Mouse (Mus musculus): ENCODE results near the gene Gm20388. TPM values are rescaled to one million over a fixed set of nuclear protein-coding genes. Genes with fewer than 3 reads are reported as not detected.

The Gm20388 gene
- polyA plus RNA-seq, 1 experiment from 2014 or later: 3.6 TPM

GRCm38 (mm10) chr8:120536306-120537206 lies 625.9 kb downstream of the Gm20388 start:
- Histone ChIP-seq H3K9me3 (no peaks in the 10 kb centered on the region), H3K4me1 (peaks cover 96% of the 10 kb centered on the region), H3K36me3 (replicated peaks) (no peaks in the 10 kb centered on the region), H3K27ac (replicated peaks) (peak overlapping the region; percentile 90), H3K4me3 (peak overlapping the region; percentile 79), H3K27me3 (replicated peaks; ENCODE audit: low read depth, poor library complexity, severe bottlenecking) (peaks cover 71% of the 10 kb centered on the region)
- no peak for DNase-seq (ENCODE audit: low spot score)
- WGBS: under 1% methylated on average over 61 of the region's 61 CpGs

GRCm38 (mm10) chr8:120537207-120537817 lies 626.7 kb downstream of the Gm20388 start:
- whole genome bisulfite sequencing: under 1% methylated on average over 79 of the region's 79 CpGs
- Histone ChIP-seq H3K27me3 (replicated peaks; ENCODE audit: low read depth, poor library complexity, severe bottlenecking) (peaks cover 69% of the 10 kb centered on the region), H3K36me3 (replicated peaks) (no peaks in the 10 kb centered on the region), H3K4me1 (peaks cover 96% of the 10 kb centered on the region), H3K9me3 (no peaks in the 10 kb centered on the region), H3K27ac (replicated peaks) (peak overlapping the region; percentile 90), H3K4me3 (peak overlapping the region; percentile 79)
- peak; percentile 91 for DNase-seq (ENCODE audit: low spot score)

- Histone ChIP-seq H3K9me3 (no peaks in the 10 kb centered on the region), H3K27ac (replicated peaks) (peak overlapping the region; percentile 90), H3K4me1 (peaks cover 96% of the 10 kb centered on the region), H3K36me3 (replicated peaks) (no peaks in the 10 kb centered on the region), H3K27me3 (replicated peaks; ENCODE audit: low read depth, poor library complexity, severe bottlenecking) (peaks cover 64% of the 10 kb centered on the region), H3K4me3 (peak overlapping the region; percentile 79)
- DNase-seq (ENCODE audit: low spot score): peak; percentile 79
- WGBS: under 1% methylated on average over 46 of the region's 46 CpGs
These were observed 627.3 kb downstream of the Gm20388 start for GRCm38 (mm10) chr8:120537818-120538396.

GRCm38 (mm10) chr8:120538397-120539240 lies 628.0 kb downstream of the Gm20388 start:
- Histone ChIP-seq H3K27ac (replicated peaks) (peak overlapping the region; percentile 90), H3K36me3 (replicated peaks) (no peaks in the 10 kb centered on the region), H3K4me3 (peak overlapping the region; percentile 79), H3K4me1 (peaks cover 96% of the 10 kb centered on the region), H3K9me3 (no peaks in the 10 kb centered on the region), H3K27me3 (replicated peaks; ENCODE audit: low read depth, poor library complexity, severe bottlenecking) (peaks cover 57% of the 10 kb centered on the region)
- peak; percentile 87 for DNase-seq (ENCODE audit: low spot score)
- 2% methylated on average over 37 of the region's 37 CpGs for WGBS

GRCm38 (mm10) chr8:120539381-120539774 lies 628.7 kb downstream of the Gm20388 start:
- H3K9me3 ChIP-seq: no peaks in the 10 kb centered on the region
- DNase-seq (ENCODE audit: low spot score): no peak
- H3K27me3 ChIP-seq (replicated peaks; ENCODE audit: low read depth, poor library complexity, severe bottlenecking): peaks cover 49% of the 10 kb centered on the region
- WGBS: 26% methylated on average over 6 of the region's 6 CpGs
- H3K4me1 ChIP-seq: peaks cover 96% of the 10 kb centered on the region
- peak overlapping the region; percentile 79 for H3K4me3 ChIP-seq
- peak overlapping the region; percentile 90 for H3K27ac ChIP-seq (replicated peaks)
- no peaks in the 10 kb centered on the region for H3K36me3 ChIP-seq (replicated peaks)

GRCm38 (mm10) chr8:120539775-120540625 lies 629.4 kb downstream of the Gm20388 start:
- peaks cover 43% of the 10 kb centered on the region for H3K27me3 ChIP-seq (replicated peaks; ENCODE audit: low read depth, poor library complexity, severe bottlenecking)
- H3K27ac ChIP-seq (replicated peaks): peak overlapping the region; percentile 90
- H3K9me3 ChIP-seq: no peaks in the 10 kb centered on the region
- H3K4me3 ChIP-seq: peak overlapping the region; percentile 79
- no peak for DNase-seq (ENCODE audit: low spot score)
- no peaks in the 10 kb centered on the region for H3K36me3 ChIP-seq (replicated peaks)
- H3K4me1 ChIP-seq: peaks cover 96% of the 10 kb centered on the region
- 24% methylated on average over 23 of the region's 23 CpGs for WGBS

GRCm38 (mm10) chr8:120542995-120543394 lies 632.4 kb downstream of the Gm20388 start:
- 28% methylated on average over 13 of the region's 13 CpGs for WGBS
- no peaks in the 10 kb centered on the region for H3K36me3 ChIP-seq (replicated peaks)
- H3K4me3 ChIP-seq: 0 out of 2 replicates have a peak overlapping the region, but pooled peaks have one; percentile 25
- no peaks in the 10 kb centered on the region for H3K9me3 ChIP-seq
- H3K27me3 ChIP-seq (replicated peaks; ENCODE audit: low read depth, poor library complexity, severe bottlenecking): peaks cover 26% of the 10 kb centered on the region
- DNase-seq (ENCODE audit: low spot score): no peak
- H3K4me1 ChIP-seq: peaks cover 96% of the 10 kb centered on the region
- no peak overlapping the region; the same call in 1 of the 2 replicates for H3K27ac ChIP-seq (replicated peaks)

GRCm38 (mm10) chr8:120543416-120544055 lies 632.9 kb downstream of the Gm20388 start:
- Histone ChIP-seq H3K9me3 (no peaks in the 10 kb centered on the region), H3K36me3 (replicated peaks) (no peaks in the 10 kb centered on the region), H3K4me3 (no peak overlapping the region), H3K4me1 (peaks cover 96% of the 10 kb centered on the region), H3K27ac (replicated peaks) (0 out of 2 replicates have a peak overlapping the region, but pooled peaks have one; percentile 31), H3K27me3 (replicated peaks; ENCODE audit: low read depth, poor library complexity, severe bottlenecking) (peaks cover 29% of the 10 kb centered on the region)
- 70% methylated on average over 8 of the region's 8 CpGs for WGBS
- no peak for DNase-seq (ENCODE audit: low spot score)

- H3K27ac ChIP-seq (replicated peaks): no peak overlapping the region
- H3K36me3 ChIP-seq (replicated peaks): no peaks in the 10 kb centered on the region
- H3K9me3 ChIP-seq: no peaks in the 10 kb centered on the region
- WGBS: 85% methylated on average over 5 of the region's 5 CpGs
- peaks cover 96% of the 10 kb centered on the region for H3K4me1 ChIP-seq
- peaks cover 29% of the 10 kb centered on the region for H3K27me3 ChIP-seq (replicated peaks; ENCODE audit: low read depth, poor library complexity, severe bottlenecking)
- no peak overlapping the region for H3K4me3 ChIP-seq
- DNase-seq (ENCODE audit: low spot score): no peak
These were observed 633.5 kb downstream of the Gm20388 start for GRCm38 (mm10) chr8:120544155-120544554.

- H3K27ac ChIP-seq (replicated peaks): peak overlapping the region; percentile 58
These were observed 636.9 kb downstream of the Gm20388 start for GRCm38 (mm10) chr8:120547562-120547961.

GRCm38 (mm10) chr8:120548313-120548761 lies 637.7 kb downstream of the Gm20388 start:
- WGBS: 56% methylated on average over 16 of the region's 16 CpGs
- no peak for DNase-seq (ENCODE audit: low spot score)
- H3K4me3 ChIP-seq: peak overlapping the region; percentile 19; the same call in 1 of the 2 replicates
- H3K36me3 ChIP-seq (replicated peaks): peaks cover 3% of the 10 kb centered on the region
- peak overlapping the region; percentile 57 for H3K27ac ChIP-seq (replicated peaks)
- H3K27me3 ChIP-seq (replicated peaks; ENCODE audit: low read depth, poor library complexity, severe bottlenecking): peaks cover 14% of the 10 kb centered on the region
- peaks cover 100% of the 10 kb centered on the region for H3K4me1 ChIP-seq
- no peaks in the 10 kb centered on the region for H3K9me3 ChIP-seq

More at GRCm38 (mm10) chr8:120547562-120547961, 636.9 kb downstream of the Gm20388 start:
- Histone ChIP-seq H3K27me3 (replicated peaks; ENCODE audit: low read depth, poor library complexity, severe bottlenecking) (peaks cover 14% of the 10 kb centered on the region), H3K36me3 (replicated peaks) (no peaks in the 10 kb centered on the region), H3K9me3 (no peaks in the 10 kb centered on the region), H3K4me3 (no peak overlapping the region), H3K4me1 (peaks cover 100% of the 10 kb centered on the region)
- 52% methylated on average over 9 of the region's 9 CpGs for WGBS
- no peak for DNase-seq (ENCODE audit: low spot score)

All from embryonic facial prominence, embryonic 10.5 days (tissue).